Mouse (Mus musculus): ENCODE measurements around the gene Ski. TPM values are rescaled to one million over a fixed set of nuclear protein-coding genes. Genes with fewer than 3 reads are reported as not detected.

Ski gene
- polyA plus RNA-seq, 1 experiment from 2014 or later = 34.9 TPM

- DNase-seq (ENCODE audit: low spot score) (no peak), ATAC-seq (ENCODE audit: low read depth) (no peak)
- Histone ChIP-seq H3K27ac (replicated peaks; ENCODE audit: low read depth, low read length) (peak overlapping the region; percentile 92; the same call in 1 of the 2 replicates), H3K9me3 (ENCODE audit: control insufficient read depth, low read length) (no peaks in the 10 kb centered on the region), H3K4me2 (ENCODE audit: low read depth, low read length) (no peak overlapping the region), H3K36me3 (ENCODE audit: control insufficient read depth, insufficient read depth, low read length) (no peaks in the 10 kb centered on the region), H3K4me3 (ENCODE audit: low read depth, low read length) (no peak overlapping the region), H3K4me1 (ENCODE audit: control insufficient read depth, insufficient read depth, low read length) (peaks cover 75% of the 10 kb centered on the region), H3K9ac (ENCODE audit: low read depth, low read length) (no peak overlapping the region), H3K27me3 (replicated peaks; ENCODE audit: control insufficient read depth, insufficient read depth, low read length) (no peaks in the 10 kb centered on the region)
- 74% methylated on average over 5 of the region's 5 CpGs for WGBS
Observed at GRCm38 (mm10) chr4:155171961-155172533, 50.3 kb downstream of the Ski start.

- DNase-seq (ENCODE audit: low spot score) = no peak
- H3K27ac ChIP-seq (replicated peaks; ENCODE audit: low read depth, low read length) = peak overlapping the region; percentile 49
- H3K4me2 ChIP-seq (ENCODE audit: low read depth, low read length) = no peak overlapping the region
- H3K9me3 ChIP-seq (ENCODE audit: control insufficient read depth, low read length) = no peaks in the 10 kb centered on the region
- H3K9ac ChIP-seq (ENCODE audit: low read depth, low read length) = no peak overlapping the region
- H3K4me3 ChIP-seq (ENCODE audit: low read depth, low read length) = no peak overlapping the region
- H3K36me3 ChIP-seq (ENCODE audit: control insufficient read depth, insufficient read depth, low read length) = no peaks in the 10 kb centered on the region
- no peak for ATAC-seq (ENCODE audit: low read depth)
- 71% methylated on average over 8 of the region's 8 CpGs for WGBS
- peaks cover 69% of the 10 kb centered on the region for H3K4me1 ChIP-seq (ENCODE audit: control insufficient read depth, insufficient read depth, low read length)
- H3K27me3 ChIP-seq (replicated peaks; ENCODE audit: control insufficient read depth, insufficient read depth, low read length) = no peaks in the 10 kb centered on the region
Observed at GRCm38 (mm10) chr4:155170614-155171212, 51.7 kb downstream of the Ski start.

GRCm38 (mm10) chr4:155168835-155169252 is 53.5 kb downstream of the Ski start:
- no peak overlapping the region for H3K9ac ChIP-seq (ENCODE audit: low read depth, low read length)
- ATAC-seq (ENCODE audit: low read depth) (no peak), DNase-seq (ENCODE audit: low spot score) (no peak)
- WGBS = 92% methylated on average over 8 of the region's 8 CpGs
- no peak overlapping the region for H3K27ac ChIP-seq (replicated peaks; ENCODE audit: low read depth, low read length)
- no peaks in the 10 kb centered on the region for H3K36me3 ChIP-seq (ENCODE audit: control insufficient read depth, insufficient read depth, low read length)
- no peak overlapping the region for H3K4me3 ChIP-seq (ENCODE audit: low read depth, low read length)
- no peak overlapping the region for H3K4me2 ChIP-seq (ENCODE audit: low read depth, low read length)
- peaks cover 64% of the 10 kb centered on the region for H3K4me1 ChIP-seq (ENCODE audit: control insufficient read depth, insufficient read depth, low read length)
- H3K9me3 ChIP-seq (ENCODE audit: control insufficient read depth, low read length) = 0 out of 2 replicates have a peak, but pooled peaks cover 4% of the 10 kb centered on the region
- no peaks in the 10 kb centered on the region for H3K27me3 ChIP-seq (replicated peaks; ENCODE audit: control insufficient read depth, insufficient read depth, low read length)

- Histone ChIP-seq H3K9ac (ENCODE audit: low read depth, low read length) (no peak overlapping the region), H3K27me3 (replicated peaks; ENCODE audit: control insufficient read depth, insufficient read depth, low read length) (no peaks in the 10 kb centered on the region), H3K36me3 (ENCODE audit: control insufficient read depth, insufficient read depth, low read length) (no peaks in the 10 kb centered on the region), H3K4me3 (ENCODE audit: low read depth, low read length) (no peak overlapping the region), H3K9me3 (ENCODE audit: control insufficient read depth, low read length) (0 out of 2 replicates have a peak, but pooled peaks cover 4% of the 10 kb centered on the region), H3K4me2 (ENCODE audit: low read depth, low read length) (no peak overlapping the region), H3K27ac (replicated peaks; ENCODE audit: low read depth, low read length) (no peak overlapping the region), H3K4me1 (ENCODE audit: control insufficient read depth, insufficient read depth, low read length) (peaks cover 56% of the 10 kb centered on the region)
- ATAC-seq (ENCODE audit: low read depth) (no peak), DNase-seq (ENCODE audit: low spot score) (no peak)
Observed at GRCm38 (mm10) chr4:155165861-155166260, 56.5 kb downstream of the Ski start.

DNA sequence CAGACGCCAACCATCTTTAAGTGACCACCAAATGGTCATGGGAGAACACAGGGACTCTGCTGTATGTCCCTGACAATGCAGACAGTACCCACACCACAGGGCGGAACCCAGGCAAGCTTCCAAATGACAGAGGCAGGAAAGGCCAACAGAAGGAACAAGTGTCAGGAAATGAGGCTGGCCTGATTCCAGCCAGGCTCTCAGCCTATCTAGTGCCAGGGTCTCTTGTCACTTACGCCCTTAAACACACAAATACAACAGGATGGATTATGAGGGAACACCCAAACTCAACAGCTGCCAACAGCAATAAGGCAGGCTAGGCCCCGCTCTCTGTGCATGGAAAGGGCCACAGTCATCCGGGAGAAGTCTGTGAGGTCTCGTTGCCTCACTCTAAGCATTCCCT is 57.8 kb downstream of the Ski start:
- H3K4me2 ChIP-seq (ENCODE audit: low read depth, low read length) = no peak overlapping the region
- H3K9me3 ChIP-seq (ENCODE audit: control insufficient read depth, low read length) = 0 out of 2 replicates have a peak, but pooled peaks cover 4% of the 10 kb centered on the region
- no peak overlapping the region for H3K4me3 ChIP-seq (ENCODE audit: low read depth, low read length)
- H3K9ac ChIP-seq (ENCODE audit: low read depth, low read length) = no peak overlapping the region
- 80% methylated on average over 6 of the region's 6 CpGs for WGBS
- H3K36me3 ChIP-seq (ENCODE audit: control insufficient read depth, insufficient read depth, low read length) = peaks cover 9% of the 10 kb centered on the region
- peaks cover 48% of the 10 kb centered on the region for H3K4me1 ChIP-seq (ENCODE audit: control insufficient read depth, insufficient read depth, low read length)
- no peak overlapping the region for H3K27ac ChIP-seq (replicated peaks; ENCODE audit: low read depth, low read length)
- no peaks in the 10 kb centered on the region for H3K27me3 ChIP-seq (replicated peaks; ENCODE audit: control insufficient read depth, insufficient read depth, low read length)
- ATAC-seq (ENCODE audit: low read depth) (peak; percentile 30; the same call in 1 of the 2 replicates), DNase-seq (ENCODE audit: low spot score) (peak; percentile 85)

GRCm38 (mm10) chr4:155163685-155164084 is 58.7 kb downstream of the Ski start:
- Histone ChIP-seq H3K36me3 (ENCODE audit: control insufficient read depth, insufficient read depth, low read length) (peaks cover 17% of the 10 kb centered on the region), H3K27me3 (replicated peaks; ENCODE audit: control insufficient read depth, insufficient read depth, low read length) (no peaks in the 10 kb centered on the region), H3K4me3 (ENCODE audit: low read depth, low read length) (no peak overlapping the region), H3K9ac (ENCODE audit: low read depth, low read length) (no peak overlapping the region), H3K9me3 (ENCODE audit: control insufficient read depth, low read length) (0 out of 2 replicates have a peak, but pooled peaks cover 4% of the 10 kb centered on the region), H3K27ac (replicated peaks; ENCODE audit: low read depth, low read length) (0 out of 2 replicates have a peak overlapping the region, but pooled peaks have one; percentile 10), H3K4me2 (ENCODE audit: low read depth, low read length) (no peak overlapping the region), H3K4me1 (ENCODE audit: control insufficient read depth, insufficient read depth, low read length) (peaks cover 42% of the 10 kb centered on the region)
- 43% methylated on average over 8 of the region's 8 CpGs for WGBS
- DNase-seq (ENCODE audit: low spot score) (no peak), ATAC-seq (ENCODE audit: low read depth) (peak; percentile 31)

- no peak overlapping the region for H3K4me2 ChIP-seq (ENCODE audit: low read depth, low read length)
- 36% methylated on average over 3 of the region's 4 CpGs for WGBS
- H3K27me3 ChIP-seq (replicated peaks; ENCODE audit: control insufficient read depth, insufficient read depth, low read length) = no peaks in the 10 kb centered on the region
- 0 out of 2 replicates have a peak overlapping the region, but pooled peaks have one; percentile 10 for H3K27ac ChIP-seq (replicated peaks; ENCODE audit: low read depth, low read length)
- 0 out of 2 replicates have a peak, but pooled peaks cover 4% of the 10 kb centered on the region for H3K9me3 ChIP-seq (ENCODE audit: control insufficient read depth, low read length)
- H3K4me3 ChIP-seq (ENCODE audit: low read depth, low read length) = no peak overlapping the region
- peaks cover 42% of the 10 kb centered on the region for H3K4me1 ChIP-seq (ENCODE audit: control insufficient read depth, insufficient read depth, low read length)
- ATAC-seq (ENCODE audit: low read depth) (no peak), DNase-seq (ENCODE audit: low spot score) (no peak)
- H3K36me3 ChIP-seq (ENCODE audit: control insufficient read depth, insufficient read depth, low read length) = peaks cover 21% of the 10 kb centered on the region
- no peak overlapping the region for H3K9ac ChIP-seq (ENCODE audit: low read depth, low read length)
Observed at GRCm38 (mm10) chr4:155163320-155163651, 59.1 kb downstream of the Ski start.

DNA sequence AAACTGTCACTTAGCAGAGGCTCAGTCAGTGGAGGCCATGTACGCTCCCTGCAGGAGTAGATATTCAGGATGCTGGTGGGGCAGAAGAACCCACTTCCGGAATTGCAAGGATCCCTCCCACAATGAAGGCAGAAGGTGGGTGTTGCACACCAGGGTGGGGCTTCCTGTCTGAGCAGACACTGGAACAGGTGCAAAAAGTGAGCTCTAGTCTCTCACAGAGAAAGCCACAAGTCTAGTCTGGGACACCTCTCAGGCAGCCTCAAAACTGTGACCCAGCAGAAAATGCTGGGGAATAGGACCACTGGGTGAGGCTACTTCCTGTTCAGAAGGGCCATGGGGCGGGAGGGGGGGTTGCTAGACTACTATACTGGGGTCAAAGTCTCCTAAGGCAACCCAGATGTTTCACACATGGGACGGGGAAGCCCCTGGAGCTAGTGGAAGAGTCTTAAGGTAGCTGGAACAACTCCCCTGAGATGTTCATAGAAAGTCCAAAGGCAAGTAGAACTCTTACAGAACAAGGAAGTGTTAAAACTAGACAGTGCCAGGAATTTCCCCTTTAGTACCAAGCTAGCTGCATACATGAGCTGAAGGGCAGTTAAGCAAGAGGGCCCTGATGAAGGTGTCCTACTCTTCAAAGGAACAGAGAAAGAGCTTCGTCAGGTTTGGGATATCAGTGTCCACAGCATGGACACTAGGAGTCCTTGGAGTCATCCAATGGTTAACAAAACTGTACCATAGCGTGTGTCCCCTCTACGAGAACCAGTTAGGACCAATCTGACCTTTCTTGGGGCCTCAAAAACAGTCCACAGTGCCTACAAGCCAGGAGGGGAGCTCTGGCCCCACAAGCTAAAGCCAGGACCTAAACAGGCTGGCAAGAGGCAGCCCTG is 59.7 kb downstream of the Ski start:
- Histone ChIP-seq H3K36me3 (ENCODE audit: control insufficient read depth, insufficient read depth, low read length) (peaks cover 27% of the 10 kb centered on the region), H3K27ac (replicated peaks; ENCODE audit: low read depth, low read length) (no peak overlapping the region), H3K4me3 (ENCODE audit: low read depth, low read length) (no peak overlapping the region), H3K9me3 (ENCODE audit: control insufficient read depth, low read length) (0 out of 2 replicates have a peak, but pooled peaks cover 4% of the 10 kb centered on the region), H3K4me1 (ENCODE audit: control insufficient read depth, insufficient read depth, low read length) (peaks cover 42% of the 10 kb centered on the region), H3K4me2 (ENCODE audit: low read depth, low read length) (no peak overlapping the region), H3K27me3 (replicated peaks; ENCODE audit: control insufficient read depth, insufficient read depth, low read length) (no peaks in the 10 kb centered on the region), H3K9ac (ENCODE audit: low read depth, low read length) (no peak overlapping the region)
- ATAC-seq (ENCODE audit: low read depth) (no peak), DNase-seq (ENCODE audit: low spot score) (no peak)
- WGBS = 65% methylated on average over 7 of the region's 7 CpGs
